Mouse (Mus musculus) forebrain, postnatal 0 days (tissue): ENCODE measurements at regions not wholly inside any gene's neighbourhood (a gene's known extent, or its start where the extent isn't known, plus 50 kb on each side); places are given as distances from the start of the nearest gene placed in this dataset.

ENCODE experiments used
- ATAC-seq: fragments of 200-750 bp; cut with Nextera tagmentation; 2 replicates; pipeline ENCODE4 v1.8.0; 2017; ENCODE audit warnings: mild to moderate bottlenecking, moderate library complexity
- DNase-seq: peaks from one replicate; pipeline ENCODE4 v3.0.0-alpha.2; 2015
- H3K27ac ChIP-seq: fragments of 300-500 bp; sonication (generic); 2 replicates; pipeline ENCODE4 v1.5.1; 2014; ENCODE audit warnings: low read depth, mild to moderate bottlenecking, antibody characterized with exemption, low read length, moderate library complexity, mixed read lengths
- H3K27me3 ChIP-seq: fragments of 300-500 bp; sonication (generic); 2 replicates; pipeline ENCODE4 v1.6.1; 2014; ENCODE audit warnings: mild to moderate bottlenecking, low read length, mixed read lengths; ENCODE audit not compliant: insufficient read depth
- H3K36me3 ChIP-seq: fragments of 300-500 bp; sonication (generic); 2 replicates; pipeline ENCODE4 v1.6.1; 2014; ENCODE audit warnings: mild to moderate bottlenecking, moderate library complexity; ENCODE audit not compliant: insufficient read depth
- H3K4me1 ChIP-seq: fragments of 300-500 bp; sonication (generic); 2 replicates; pipeline ENCODE4 v1.6.1; 2014; ENCODE audit warnings: antibody characterized with exemption; ENCODE audit not compliant: insufficient read depth
- H3K4me2 ChIP-seq: fragments of 300-500 bp; sonication (generic); 2 replicates; pipeline ENCODE4 v1.6.1; 2014; ENCODE audit warnings: low read depth, mild to moderate bottlenecking, moderate library complexity
- H3K4me3 ChIP-seq: fragments of 300-500 bp; sonication (generic); 2 replicates; pipeline ENCODE4 v1.5.1; 2014; ENCODE audit warnings: low read depth, low read length, mixed read lengths
- H3K9ac ChIP-seq: fragments of 300-500 bp; sonication (generic); 2 replicates; pipeline ENCODE4 v1.6.1; 2014; ENCODE audit warnings: mild to moderate bottlenecking
- H3K9me3 ChIP-seq: fragments of 300-500 bp; sonication (generic); 2 replicates; pipeline ENCODE4 v1.6.1; 2016; ENCODE audit warnings: low read length
- CTCF ChIP-seq: sonication (generic); IDR thresholded peaks from 2 replicates; pipeline ENCODE4 v1.5.1; 2016; ENCODE audit warnings: antibody characterized with exemption, control low read depth, low read depth
- WGBS: fragments of 180-500 bp; shearing (Covaris S2); extraction: QIAGEN DNeasy Blood & Tissue Kit; methylation state at CpG from one replicate; pipeline ENCODE4 v1.1.7; 2014; 5-methylcytosine and 5-hydroxymethylcytosine counted together

DNA sequence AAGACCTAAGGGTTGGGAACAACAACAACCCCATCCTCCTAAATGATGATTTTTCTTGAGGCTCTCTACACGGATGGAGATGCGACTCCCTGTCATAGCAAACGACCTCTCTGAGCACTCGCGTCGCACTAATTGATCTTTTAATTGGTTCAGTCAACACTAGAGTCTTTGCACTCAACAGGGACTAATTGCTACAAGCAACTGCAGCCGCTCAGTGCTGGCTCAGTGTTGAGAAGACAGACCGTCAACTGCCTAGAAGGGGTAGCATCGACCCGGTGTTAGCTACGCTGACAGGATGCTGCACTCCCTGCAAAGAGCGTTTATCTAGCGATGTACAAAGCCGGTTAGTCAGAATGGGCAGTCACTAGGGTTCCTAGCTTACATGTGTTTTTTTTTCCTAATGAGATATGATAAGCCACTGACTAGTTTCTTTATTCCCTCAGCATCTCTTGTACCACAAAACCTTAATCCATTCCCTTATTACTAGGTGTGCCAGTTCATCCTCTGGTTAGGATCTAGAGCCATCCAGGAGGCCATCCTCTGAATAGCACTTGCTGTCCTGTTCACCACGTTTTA is 314.7 kb upstream of the Runx1 start:
- Histone ChIP-seq H3K9ac (no peak overlapping the region), H3K4me3 (no peak overlapping the region), H3K36me3 (no peaks in the 10 kb centered on the region), H3K4me2 (no peak overlapping the region), H3K27me3 (no peaks in the 10 kb centered on the region), H3K4me1 (peaks cover 9% of the 10 kb centered on the region; the same call in 1 of the 2 replicates), H3K9me3 (no peaks in the 10 kb centered on the region), H3K27ac (no peak overlapping the region)
- 33% methylated on average over 15 of the region's 15 CpGs for WGBS
- no peak for TF ChIP-seq CTCF
- DNase-seq: no peak
- ATAC-seq: peak; percentile 27; the same call in 1 of the 2 replicates

DNA sequence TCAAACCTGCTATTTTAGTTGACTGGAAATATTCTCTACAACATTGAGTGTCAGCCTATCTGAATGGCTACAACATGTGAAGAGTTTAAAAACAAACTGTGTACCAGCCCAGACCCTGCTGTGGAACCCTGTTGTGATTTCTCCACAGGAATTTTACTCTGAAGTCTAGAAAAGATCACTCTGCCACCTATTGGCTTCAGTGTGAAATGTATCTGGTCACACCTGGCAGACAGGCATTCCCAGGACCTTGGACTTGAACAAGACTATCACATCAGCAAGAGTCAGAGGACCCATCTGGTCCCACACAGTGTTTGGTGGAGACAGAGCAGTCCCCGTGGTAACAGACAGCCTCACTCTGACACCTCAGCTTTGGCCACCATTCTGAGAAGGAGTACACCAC is 311.3 kb upstream of the Runx1 start:
- H3K9ac ChIP-seq: no peak overlapping the region
- no peaks in the 10 kb centered on the region for H3K4me1 ChIP-seq
- ATAC-seq (no peak), DNase-seq (no peak)
- no peak overlapping the region for H3K27ac ChIP-seq
- no peak overlapping the region for H3K4me3 ChIP-seq
- H3K27me3 ChIP-seq: no peaks in the 10 kb centered on the region
- no peak overlapping the region for H3K4me2 ChIP-seq
- H3K9me3 ChIP-seq: no peaks in the 10 kb centered on the region
- H3K36me3 ChIP-seq: no peaks in the 10 kb centered on the region
- peak; percentile 40; the same call in 1 of the 2 replicates for TF ChIP-seq CTCF
- WGBS: 76% methylated on average over 1 of the region's 1 CpGs

DNA sequence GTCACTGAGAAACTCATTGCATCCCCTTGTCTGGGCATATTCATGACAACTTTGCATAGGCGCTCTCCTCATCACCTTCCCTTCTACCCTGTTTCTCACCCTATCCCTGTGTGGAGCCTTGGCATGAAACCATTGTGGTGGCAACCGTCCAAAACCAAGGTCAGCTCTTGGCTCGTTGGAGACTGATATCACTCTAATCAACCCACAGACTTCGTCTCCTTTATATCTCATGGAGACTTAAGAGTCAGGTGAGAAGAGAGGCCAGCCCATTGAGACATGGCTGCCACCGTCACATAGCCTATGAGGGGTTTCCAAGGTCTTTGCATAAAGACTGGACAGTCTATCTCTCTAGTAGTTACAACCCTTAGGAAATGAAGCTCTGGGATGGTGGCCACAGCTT is 305.5 kb upstream of the Runx1 start:
- Histone ChIP-seq H3K36me3 (no peaks in the 10 kb centered on the region), H3K4me3 (no peak overlapping the region), H3K27ac (no peak overlapping the region), H3K9me3 (no peaks in the 10 kb centered on the region), H3K27me3 (no peaks in the 10 kb centered on the region), H3K4me2 (no peak overlapping the region), H3K4me1 (no peaks in the 10 kb centered on the region), H3K9ac (no peak overlapping the region)
- WGBS: 77% methylated on average over 5 of the region's 5 CpGs
- no peak for TF ChIP-seq CTCF
- DNase-seq: no peak
- no peak for ATAC-seq

DNA sequence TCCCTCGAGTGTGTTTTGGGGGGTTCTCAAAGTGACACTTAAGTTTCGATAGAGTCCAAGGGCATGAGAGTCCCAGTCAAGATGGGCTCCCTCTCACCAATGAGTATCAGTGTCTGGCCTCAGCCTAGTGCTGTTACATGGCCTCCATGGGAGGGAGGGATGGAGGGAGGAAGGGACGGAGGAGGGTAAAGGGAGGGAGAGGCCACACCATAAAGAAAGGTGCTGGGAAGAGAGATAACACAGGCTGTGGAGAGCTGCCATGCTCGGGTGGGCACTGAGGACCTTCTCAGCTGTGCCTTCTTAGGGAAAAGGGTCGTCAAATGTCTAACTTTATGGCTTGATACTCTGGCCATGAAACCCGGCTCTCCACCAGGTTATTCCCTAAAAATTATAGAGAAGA is 304.7 kb upstream of the Runx1 start:
- TF ChIP-seq CTCF: no peak
- Histone ChIP-seq H3K9me3 (no peaks in the 10 kb centered on the region), H3K4me2 (no peak overlapping the region), H3K4me1 (no peaks in the 10 kb centered on the region), H3K27ac (no peak overlapping the region), H3K4me3 (no peak overlapping the region), H3K36me3 (no peaks in the 10 kb centered on the region), H3K9ac (no peak overlapping the region), H3K27me3 (no peaks in the 10 kb centered on the region)
- DNase-seq: no peak
- no peak for ATAC-seq
- 83% methylated on average over 6 of the region's 6 CpGs for WGBS

DNA sequence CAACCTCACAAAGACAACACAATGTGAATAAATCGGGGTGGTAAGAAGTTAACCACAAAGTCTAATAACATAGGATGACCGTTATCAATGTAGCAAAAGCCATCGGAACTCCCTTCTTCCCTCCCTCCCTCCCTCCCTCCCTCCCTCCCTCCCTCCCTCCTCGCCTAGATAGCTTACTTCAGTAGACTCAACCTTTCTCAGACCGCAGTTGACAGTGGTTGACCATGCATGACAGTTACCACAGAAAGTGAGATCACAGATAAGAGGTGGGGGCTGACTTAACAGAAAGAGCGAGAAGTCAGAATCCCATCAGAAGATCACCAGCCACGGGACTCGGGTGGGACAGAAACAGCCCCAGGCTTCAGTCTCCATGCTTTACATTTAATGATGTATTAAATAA is 297.8 kb upstream of the Runx1 start:
- Histone ChIP-seq H3K27me3 (no peaks in the 10 kb centered on the region), H3K27ac (no peak overlapping the region), H3K36me3 (no peaks in the 10 kb centered on the region), H3K9me3 (no peaks in the 10 kb centered on the region), H3K4me2 (no peak overlapping the region), H3K4me1 (no peaks in the 10 kb centered on the region), H3K9ac (no peak overlapping the region), H3K4me3 (no peak overlapping the region)
- TF ChIP-seq CTCF: no peak
- WGBS: 87% methylated on average over 8 of the region's 8 CpGs
- DNase-seq (no peak), ATAC-seq (no peak)

DNA sequence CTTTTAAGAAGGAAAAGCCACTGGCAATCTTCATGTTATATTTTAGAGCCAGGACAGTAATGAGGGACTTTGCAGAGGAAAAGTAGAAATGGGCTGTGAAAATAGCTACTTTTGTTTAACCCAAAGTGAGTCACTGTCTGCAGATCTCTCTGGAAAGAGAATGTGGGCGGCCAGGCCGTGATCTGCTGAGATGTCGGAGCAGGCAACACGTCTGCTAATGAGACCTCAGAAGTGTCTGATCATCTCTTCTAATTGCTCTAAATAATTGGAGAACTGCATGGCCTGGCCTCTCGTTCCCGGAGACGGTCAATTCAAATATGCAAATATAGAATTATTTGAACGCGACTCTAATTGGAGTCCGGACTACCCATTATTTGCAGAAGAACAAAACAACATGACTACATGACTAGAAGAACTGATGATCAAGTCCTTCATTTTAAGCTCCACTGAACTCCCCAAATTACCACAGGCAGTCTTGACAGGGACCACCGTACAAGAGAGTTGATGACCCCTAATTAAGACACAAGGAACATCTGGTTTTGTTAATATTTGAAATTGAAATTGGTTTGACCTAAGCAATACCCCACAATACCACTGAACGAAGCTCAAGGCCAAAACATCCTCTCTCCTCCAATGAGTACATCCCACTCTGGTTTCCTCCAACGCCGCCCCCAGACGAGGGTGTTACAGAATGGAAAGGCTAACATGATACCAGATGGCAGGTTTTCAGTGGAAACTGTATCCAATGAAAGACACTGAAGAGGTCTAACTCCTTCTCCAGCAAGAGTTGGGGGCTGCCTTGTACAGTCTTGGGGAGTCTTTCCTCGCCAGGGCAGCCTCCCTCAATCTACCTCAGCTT is 290.4 kb upstream of the Runx1 start:
- no peak overlapping the region for H3K4me3 ChIP-seq
- H3K9ac ChIP-seq: no peak overlapping the region
- no peaks in the 10 kb centered on the region for H3K27me3 ChIP-seq
- no peak overlapping the region for H3K4me2 ChIP-seq
- no peaks in the 10 kb centered on the region for H3K36me3 ChIP-seq
- DNase-seq: no peak
- ATAC-seq: no peak
- WGBS: 32% methylated on average over 16 of the region's 16 CpGs
- TF ChIP-seq CTCF: no peak
- H3K4me1 ChIP-seq: no peaks in the 10 kb centered on the region
- no peaks in the 10 kb centered on the region for H3K9me3 ChIP-seq
- H3K27ac ChIP-seq: no peak overlapping the region

DNA sequence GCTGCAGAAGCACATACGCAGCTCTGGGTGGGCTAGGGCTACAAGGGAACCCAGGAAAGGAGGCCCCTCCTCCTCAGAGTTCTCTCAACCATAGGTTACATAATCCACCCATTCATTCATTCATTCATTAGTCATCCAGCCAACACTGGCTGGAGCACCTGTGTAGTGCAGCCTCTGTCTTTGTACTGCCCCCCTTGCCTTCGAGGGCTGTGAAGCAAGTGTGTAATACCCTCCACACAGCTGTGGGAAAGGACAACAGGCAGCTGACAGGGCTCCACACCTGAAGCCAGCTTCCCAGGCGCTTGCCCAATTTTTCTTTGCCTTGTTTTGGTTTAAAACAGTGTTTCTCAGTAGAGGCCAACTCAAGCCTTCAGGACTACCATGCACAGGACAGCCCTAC is 285.0 kb upstream of the Runx1 start:
- DNase-seq: no peak
- Histone ChIP-seq H3K4me1 (no peaks in the 10 kb centered on the region), H3K27ac (no peak overlapping the region), H3K4me3 (no peak overlapping the region), H3K4me2 (no peak overlapping the region), H3K9me3 (no peaks in the 10 kb centered on the region), H3K36me3 (no peaks in the 10 kb centered on the region), H3K9ac (no peak overlapping the region), H3K27me3 (no peaks in the 10 kb centered on the region)
- WGBS: 72% methylated on average over 3 of the region's 3 CpGs
- no peak for TF ChIP-seq CTCF
- ATAC-seq: no peak
